Mouse (Mus musculus) hindbrain, embryonic 16.5 days (tissue): Measurements from ENCODE around the gene Cep44. TPM values are rescaled to one million over a fixed set of nuclear protein-coding genes. Genes with fewer than 3 reads are reported as not detected.

Source experiments
- ATAC-seq: fragments of 200-750 bp; cut with Nextera tagmentation; 2 replicates; pipeline ENCODE4 v1.8.0; 2017; ENCODE audit warnings: moderate TSS enrichment, moderate library complexity
- H3K27ac ChIP-seq: fragments of 300-500 bp; sonication (generic); 2 replicates; pipeline ENCODE4 v1.5.1; 2014; ENCODE audit warnings: low read depth, mild to moderate bottlenecking, control low read depth, low read length, moderate library complexity
- H3K27me3 ChIP-seq: fragments of 300-500 bp; sonication (generic); replicated peaks from 2 replicates; pipeline ENCODE4 v1.6.1; 2014; ENCODE audit warnings: low read length; ENCODE audit not compliant: control insufficient read depth, insufficient read depth
- H3K36me3 ChIP-seq: fragments of 300-500 bp; sonication (generic); 2 replicates; pipeline ENCODE4 v1.6.1; 2014; ENCODE audit warnings: mild to moderate bottlenecking, low read length, moderate library complexity, mixed read lengths; ENCODE audit not compliant: control insufficient read depth, insufficient read depth
- H3K4me1 ChIP-seq: fragments of 300-500 bp; sonication (generic); 2 replicates; pipeline ENCODE4 v1.6.1; 2014; ENCODE audit warnings: low read depth, low read length; ENCODE audit not compliant: control insufficient read depth, insufficient read depth
- H3K4me2 ChIP-seq: fragments of 300-500 bp; sonication (generic); 2 replicates; pipeline ENCODE4 v1.6.1; 2014; ENCODE audit warnings: mild to moderate bottlenecking, low read length, control low read depth, moderate library complexity
- H3K4me3 ChIP-seq: fragments of 300-500 bp; sonication (generic); 2 replicates; pipeline ENCODE4 v1.5.1; 2014; ENCODE audit warnings: mild to moderate bottlenecking, low read length, control low read depth, moderate library complexity
- H3K9ac ChIP-seq: fragments of 300-500 bp; sonication (generic); 2 replicates; pipeline ENCODE4 v1.6.1; 2014; ENCODE audit warnings: low read depth, mild to moderate bottlenecking, control low read depth, low read length, moderate library complexity
- H3K9me3 ChIP-seq: fragments of 300-500 bp; sonication (generic); 2 replicates; pipeline ENCODE4 v1.6.1; 2014; ENCODE audit warnings: mild to moderate bottlenecking, low read length, moderate library complexity; ENCODE audit not compliant: control insufficient read depth
- WGBS: fragments of 180-500 bp; shearing (Covaris S2); extraction: QIAGEN DNeasy Blood & Tissue Kit; methylation state at CpG from one replicate; pipeline ENCODE4 v1.1.7; 2014; 5-methylcytosine and 5-hydroxymethylcytosine counted together
- polyA plus RNA-seq: library from polyadenylated mRNA; unstranded; fragments of >200 nt; fragmentation: Nextera tagmentation; extraction: Ambion mirVana; gene quantifications from 2 replicates; pipeline ENCODE4 v1.2.1, GENCODE M21; 2015

Cep44 gene
- polyA plus RNA-seq = 20.3 and 22.1 TPM in 2 replicates

- Histone ChIP-seq H3K9me3 (no peaks in the 10 kb centered on the region), H3K9ac (peak within 1 kb of the TSS; percentile 74), H3K4me1 (peaks cover 15% of the 10 kb centered on the region), H3K27ac (peak within 1 kb of the TSS; percentile 83), H3K4me3 (peak within 1 kb of the TSS; percentile 73), H3K27me3 (no peaks in the 10 kb centered on the region), H3K4me2 (peak within 1 kb of the TSS; percentile 79), H3K36me3 (no peaks in the 10 kb centered on the region)
- under 1% methylated on average over 53 of the region's 53 CpGs for WGBS
- peak; percentile 93 for ATAC-seq
These were observed at the start of gene Cep44, which contains the start of gene Fbxo8 for GRCm38 (mm10) chr8:56550558-56551360. TSS of gene Cep44 (minus strand) at chr8:56551047. TSS of gene Fbxo8 (plus strand) at chr8:56551090.

DNA sequence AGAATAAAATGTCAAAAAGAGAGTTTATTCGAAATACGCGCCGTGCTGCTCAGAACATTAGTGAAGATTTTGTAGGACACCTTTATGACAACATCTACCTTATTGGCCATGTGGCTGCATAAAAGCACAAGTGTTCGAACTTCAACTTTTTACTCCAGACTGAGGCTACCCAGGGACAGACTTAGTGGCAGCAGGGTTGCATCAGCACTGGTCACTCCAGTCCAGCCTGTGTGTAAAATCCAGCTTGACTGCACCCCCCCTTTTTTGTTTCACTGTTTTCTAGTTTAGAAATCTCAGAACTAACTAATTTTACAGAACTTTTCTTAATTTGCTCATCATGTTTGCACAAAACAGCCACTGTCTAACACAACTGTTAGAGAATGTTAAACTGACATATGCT lies 40.7 kb upstream of the Cep44 start:
- ATAC-seq = no peak
- H3K4me1 ChIP-seq = no peaks in the 10 kb centered on the region
- H3K4me3 ChIP-seq = no peak overlapping the region
- WGBS = 97% methylated on average over 5 of the region's 5 CpGs
- H3K27ac ChIP-seq = no peak overlapping the region
- no peaks in the 10 kb centered on the region for H3K9me3 ChIP-seq
- H3K36me3 ChIP-seq = no peaks in the 10 kb centered on the region
- H3K9ac ChIP-seq = no peak overlapping the region
- no peak overlapping the region for H3K4me2 ChIP-seq
- no peaks in the 10 kb centered on the region for H3K27me3 ChIP-seq

DNA sequence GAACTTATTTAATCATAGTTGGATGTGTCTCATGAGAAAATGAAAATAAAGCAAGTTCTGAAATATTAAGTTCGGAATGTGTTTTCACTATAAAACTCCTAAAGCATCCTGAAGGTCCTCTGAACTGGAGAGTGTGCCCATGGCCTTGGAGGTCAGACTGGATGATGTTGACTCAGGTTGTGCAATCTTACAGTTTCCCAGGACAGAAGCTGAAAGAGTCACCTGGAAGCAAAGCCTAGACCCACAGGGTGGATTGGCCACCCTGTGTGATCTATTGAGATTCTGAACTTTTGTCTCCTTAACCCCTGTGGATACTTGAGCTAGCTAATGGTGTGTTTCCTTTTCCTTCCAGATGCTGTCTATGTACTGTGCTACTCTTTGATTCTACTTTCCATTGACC lies 40.2 kb upstream of the Cep44 start:
- H3K9ac ChIP-seq = no peak overlapping the region
- no peak overlapping the region for H3K4me3 ChIP-seq
- no peak for ATAC-seq
- no peaks in the 10 kb centered on the region for H3K4me1 ChIP-seq
- 90% methylated on average over 1 of the region's 1 CpGs for WGBS
- no peaks in the 10 kb centered on the region; the same call in 1 of the 2 replicates for H3K36me3 ChIP-seq
- no peak overlapping the region for H3K4me2 ChIP-seq
- no peak overlapping the region for H3K27ac ChIP-seq
- H3K9me3 ChIP-seq = no peaks in the 10 kb centered on the region
- H3K27me3 ChIP-seq = no peaks in the 10 kb centered on the region

GRCm38 (mm10) chr8:56589004-56589403 lies 38.2 kb upstream of the Cep44 start:
- H3K27me3 ChIP-seq = no peaks in the 10 kb centered on the region
- no peaks in the 10 kb centered on the region for H3K9me3 ChIP-seq
- 82% methylated on average over 2 of the region's 2 CpGs for WGBS
- H3K27ac ChIP-seq = no peak overlapping the region
- H3K4me1 ChIP-seq = no peaks in the 10 kb centered on the region
- no peak overlapping the region for H3K9ac ChIP-seq
- no peak overlapping the region for H3K4me3 ChIP-seq
- no peaks in the 10 kb centered on the region; the same call in 1 of the 2 replicates for H3K36me3 ChIP-seq
- H3K4me2 ChIP-seq = no peak overlapping the region
- ATAC-seq = no peak

GRCm38 (mm10) chr8:56582841-56583240 lies 32.0 kb upstream of the Cep44 start:
- Histone ChIP-seq H3K4me2 (no peak overlapping the region), H3K27me3 (no peaks in the 10 kb centered on the region), H3K27ac (no peak overlapping the region), H3K9me3 (no peaks in the 10 kb centered on the region), H3K9ac (no peak overlapping the region), H3K4me3 (no peak overlapping the region), H3K36me3 (no peaks in the 10 kb centered on the region; the same call in 1 of the 2 replicates), H3K4me1 (no peaks in the 10 kb centered on the region)
- ATAC-seq = no peak

DNA sequence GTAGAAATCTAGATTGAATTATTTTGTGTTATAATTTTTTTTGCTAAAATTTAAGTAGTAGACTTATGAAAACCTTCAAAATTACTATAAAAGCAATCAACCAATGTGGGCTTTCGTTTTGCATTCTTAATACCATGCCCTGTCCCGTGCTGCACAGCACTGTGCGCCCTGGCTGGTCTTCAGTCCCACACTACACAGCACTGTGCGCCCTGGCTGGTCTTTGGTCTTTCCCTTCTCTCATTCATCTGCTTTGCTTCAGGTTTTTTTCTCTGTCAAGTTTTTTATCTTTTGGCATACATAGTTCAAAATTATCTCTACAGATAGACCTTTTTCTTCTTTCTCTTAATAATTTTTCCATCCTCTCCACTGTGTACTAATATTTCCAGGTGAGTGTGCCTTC lies 30.1 kb upstream of the Cep44 start:
- Histone ChIP-seq H3K9ac (no peak overlapping the region), H3K4me1 (no peaks in the 10 kb centered on the region), H3K9me3 (no peaks in the 10 kb centered on the region), H3K27ac (no peak overlapping the region), H3K27me3 (no peaks in the 10 kb centered on the region), H3K4me3 (no peak overlapping the region), H3K4me2 (no peak overlapping the region), H3K36me3 (no peaks in the 10 kb centered on the region)
- 97% methylated on average over 4 of the region's 4 CpGs for WGBS
- no peak for ATAC-seq

DNA sequence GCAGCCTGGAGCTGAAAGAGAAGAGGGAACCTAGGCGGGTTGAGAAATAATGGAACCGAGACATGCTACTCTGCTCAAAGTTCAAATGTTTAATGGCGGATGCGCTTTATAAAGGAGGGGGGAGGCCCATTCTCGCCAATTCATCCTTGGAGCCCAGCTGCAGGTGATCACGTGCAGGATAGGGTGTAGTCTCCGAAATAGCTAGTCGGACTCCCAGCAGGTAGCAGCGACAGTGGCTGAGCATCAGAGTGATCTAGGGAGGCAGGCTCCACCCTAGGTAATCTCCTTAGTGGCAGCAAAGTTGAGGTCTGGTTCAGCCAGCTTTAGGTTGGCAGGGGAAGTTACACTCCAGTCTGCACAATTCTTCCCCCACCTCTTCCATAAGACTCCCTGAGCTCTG lies 16.0 kb upstream of the Cep44 start:
- WGBS = 93% methylated on average over 9 of the region's 9 CpGs
- no peak overlapping the region for H3K9ac ChIP-seq
- no peak overlapping the region for H3K27ac ChIP-seq
- no peak overlapping the region for H3K4me2 ChIP-seq
- no peaks in the 10 kb centered on the region for H3K9me3 ChIP-seq
- peaks cover 3% of the 10 kb centered on the region; the same call in 1 of the 2 replicates for H3K36me3 ChIP-seq
- no peaks in the 10 kb centered on the region for H3K4me1 ChIP-seq
- no peak overlapping the region for H3K4me3 ChIP-seq
- no peaks in the 10 kb centered on the region for H3K27me3 ChIP-seq
- no peak for ATAC-seq

DNA sequence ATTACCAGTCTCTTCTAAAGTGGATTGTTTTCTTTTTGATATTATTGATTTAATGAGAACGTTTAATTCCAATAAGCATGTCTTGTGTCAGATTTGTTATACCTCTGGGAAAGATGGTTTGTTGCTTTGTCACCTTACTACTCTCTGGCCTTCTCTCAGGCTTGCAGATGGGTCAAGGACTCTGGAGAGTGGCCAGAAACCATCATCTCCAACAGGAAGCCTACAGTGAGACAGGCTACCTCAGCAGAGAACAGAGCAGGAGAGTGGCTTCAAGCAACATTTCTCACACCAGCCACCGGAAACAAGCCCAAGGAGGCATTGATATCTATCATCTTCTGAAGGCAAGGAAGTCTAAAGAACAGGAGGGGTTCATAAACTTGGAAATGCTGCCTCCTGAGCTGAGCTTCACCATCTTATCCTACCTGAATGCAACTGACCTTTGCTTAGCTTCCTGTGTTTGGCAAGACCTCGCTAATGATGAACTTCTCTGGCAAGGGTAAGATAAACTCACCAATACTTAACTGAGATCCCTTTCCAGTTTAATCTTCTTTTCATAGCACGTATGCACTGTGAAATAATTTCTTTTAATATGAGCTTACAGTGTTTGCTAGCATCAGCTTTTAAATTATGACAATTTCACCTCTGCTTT lies 13.7 kb upstream of the Cep44 start:
- ATAC-seq = no peak
- H3K36me3 ChIP-seq = peaks cover 3% of the 10 kb centered on the region; the same call in 1 of the 2 replicates
- H3K4me1 ChIP-seq = no peaks in the 10 kb centered on the region
- H3K27me3 ChIP-seq = no peaks in the 10 kb centered on the region
- 87% methylated on average over 4 of the region's 4 CpGs for WGBS
- H3K9ac ChIP-seq = no peak overlapping the region
- H3K4me3 ChIP-seq = no peak overlapping the region
- H3K9me3 ChIP-seq = no peaks in the 10 kb centered on the region
- H3K27ac ChIP-seq = no peak overlapping the region
- H3K4me2 ChIP-seq = no peak overlapping the region

DNA sequence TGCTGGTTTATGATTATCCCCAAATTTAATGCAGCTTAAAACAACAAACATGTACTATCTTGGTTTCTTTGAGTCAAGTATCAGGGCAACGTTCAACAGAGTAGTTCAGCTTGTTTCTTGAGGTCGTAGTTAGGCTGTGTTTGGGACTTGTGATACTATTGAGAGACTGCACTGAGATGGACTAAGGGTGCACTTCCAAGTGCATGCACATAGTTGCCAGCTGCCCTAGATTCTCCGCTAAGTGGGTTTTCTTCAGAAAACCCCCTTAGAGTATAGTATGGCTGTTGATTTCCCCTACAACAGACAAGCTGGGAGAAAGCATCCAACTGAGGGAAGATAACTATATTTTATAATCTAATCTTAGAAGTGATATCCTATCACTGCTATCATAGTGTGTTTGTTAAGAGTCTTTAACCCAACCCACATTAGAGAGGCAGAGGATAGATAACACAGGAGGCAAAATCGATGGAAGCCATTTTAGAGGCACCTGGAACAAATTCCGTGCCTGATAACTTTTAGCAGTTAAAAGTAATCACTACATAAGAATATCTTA lies 1.8 kb upstream of the Cep44 start:
- Histone ChIP-seq H3K4me3 (no peak overlapping the region), H3K27ac (no peak overlapping the region), H3K4me1 (peaks cover 15% of the 10 kb centered on the region), H3K4me2 (peak overlapping the region; percentile 19; the same call in 1 of the 2 replicates), H3K9me3 (no peaks in the 10 kb centered on the region), H3K9ac (no peak overlapping the region), H3K27me3 (no peaks in the 10 kb centered on the region), H3K36me3 (no peaks in the 10 kb centered on the region)
- 85% methylated on average over 5 of the region's 5 CpGs for WGBS
- no peak for ATAC-seq
